Mouse (Mus musculus) embryonic fibroblast, embryonic 13.5 days (primary cell): Measurements from ENCODE around the gene Glis2.
"Not testable (repeated sequence)": the region's sequence is repeated elsewhere in the genome, so short reads cannot be mapped to it uniquely, and the experiment has no call there.

Experiments
- CTCF ChIP-seq: IDR thresholded peaks from 2 replicates; pipeline ENCODE4 v1.5.1; 2011; ENCODE audit warnings: mild to moderate bottlenecking, control low read depth, low read length, moderate library complexity, borderline replicate concordance; ENCODE audit not compliant: insufficient read depth
- POLR2A ChIP-seq: IDR thresholded peaks from 2 replicates; pipeline ENCODE4 v1.6.1; 2011; ENCODE audit warnings: low read depth, mild to moderate bottlenecking, control low read depth, low read length, moderate library complexity

- TF ChIP-seq CTCF, POLR2A: not testable (repeated sequence)
These were observed 13.3 kb upstream of the Glis2 start for GRCm38 (mm10) chr16:4581179-4581578.
